Mouse (Mus musculus): ENCODE measurements around the gene Usp48. TPM values are rescaled to one million over a fixed set of nuclear protein-coding genes. Genes with fewer than 3 reads are reported as not detected.

The Usp48 gene
- total RNA-seq, 2 experiments from 2014 or later, result 76.5 to 113 TPM

DNA sequence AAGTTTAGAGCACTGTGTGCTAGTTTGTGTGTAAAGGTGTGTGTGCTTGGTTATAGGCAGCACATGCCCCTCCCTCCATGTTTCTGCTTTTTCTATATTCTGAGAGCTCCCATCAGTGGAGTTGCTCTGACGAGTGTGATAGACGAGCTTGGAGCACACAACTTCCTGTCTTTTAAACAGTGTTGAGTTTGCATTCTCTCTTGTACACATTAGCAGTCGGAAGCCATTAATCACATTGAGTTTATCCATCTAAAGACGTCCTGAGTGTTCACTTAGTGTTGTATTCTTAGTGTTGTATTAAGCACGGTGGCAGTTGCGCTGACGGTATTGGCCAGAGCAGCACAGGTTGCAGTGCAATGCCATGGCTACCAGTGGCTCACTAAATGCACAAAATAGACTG, 15.7 kb downstream of the Usp48 start:
- DNase-seq, result no peak

DNA sequence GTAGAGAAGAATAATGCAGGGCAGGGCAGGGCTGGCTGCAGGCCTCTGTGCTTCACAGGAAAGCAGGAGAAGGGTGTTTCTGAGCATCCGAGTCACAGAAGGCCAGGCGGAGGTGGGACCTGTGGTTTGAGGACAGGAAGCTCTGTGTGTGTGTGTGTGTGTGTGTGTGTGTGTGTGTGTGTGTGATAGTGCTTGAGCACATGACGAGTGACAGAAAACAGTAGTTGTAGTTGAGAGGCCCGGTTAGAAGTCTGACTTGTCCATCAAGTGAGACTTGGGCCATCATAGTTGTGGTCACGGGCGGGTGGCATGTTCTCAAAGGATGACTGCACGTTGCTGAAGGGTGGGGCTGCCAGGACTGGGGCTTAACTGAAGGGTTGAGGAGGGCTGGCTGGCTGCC, 16.1 kb downstream of the Usp48 start:
- no peak for DNase-seq

DNA sequence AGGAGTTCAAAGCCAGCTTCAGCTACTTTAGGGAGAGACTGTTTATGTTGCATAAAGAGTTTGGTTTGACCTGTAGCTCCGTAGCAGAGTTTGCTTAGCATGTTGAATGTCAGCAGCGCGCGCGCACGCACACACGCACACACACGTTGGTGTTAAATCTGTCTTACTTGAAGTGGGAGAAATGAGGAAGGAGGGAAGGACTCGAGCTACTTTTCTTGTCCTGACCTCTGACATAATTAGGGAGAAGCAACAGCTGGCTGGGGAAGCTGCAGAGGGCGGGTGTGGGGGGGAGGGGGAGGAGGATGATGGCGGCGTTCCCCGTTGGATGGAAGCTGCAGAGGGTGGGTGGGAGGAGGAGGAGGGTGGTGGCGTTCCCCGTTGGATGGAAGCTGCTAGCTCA, 16.7 kb downstream of the Usp48 start:
- DNase-seq, result no peak

- DNase-seq, result no peak
These were observed 29.3 kb downstream of the Usp48 start for GRCm38 (mm10) chr4:137622847-137623246.

DNA sequence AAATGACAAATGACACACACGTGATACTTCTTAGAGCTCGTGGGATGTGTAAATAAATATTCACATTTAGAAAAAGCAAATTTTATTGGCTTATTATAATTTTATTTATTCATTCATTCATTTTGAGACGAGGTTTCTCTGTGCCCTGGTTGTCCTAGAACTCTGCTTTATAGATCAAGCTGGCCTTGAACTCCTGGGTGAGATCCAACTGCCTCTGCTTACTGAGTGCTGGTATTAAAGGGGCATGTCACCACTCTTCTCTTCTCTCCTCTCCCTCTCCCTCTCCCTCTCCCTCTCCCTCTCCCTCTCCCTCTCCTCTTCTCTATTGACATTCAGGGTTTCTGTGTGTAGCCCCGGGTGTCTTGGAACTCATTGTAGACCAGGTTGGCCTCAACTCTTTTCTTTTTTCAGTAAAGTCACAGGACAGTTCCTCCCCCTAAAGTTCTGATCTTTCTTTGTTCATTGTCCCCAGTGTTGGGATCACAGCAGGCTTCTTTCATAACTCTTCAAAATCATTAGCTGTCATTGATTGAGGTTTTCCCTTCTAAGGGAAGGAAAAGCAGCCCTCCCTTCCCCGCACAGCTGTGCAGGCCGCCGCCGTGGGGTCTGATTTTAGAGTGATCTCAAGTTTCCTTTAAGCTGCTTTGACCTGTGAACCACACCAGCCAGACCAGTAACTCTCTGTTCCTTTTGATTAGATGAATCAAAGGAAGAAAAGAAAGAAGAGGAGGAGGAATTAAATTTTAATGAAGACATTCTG, 34.1 kb downstream of the Usp48 start:
- DNase-seq, result peak; percentile 53

- no peak for DNase-seq
These were observed 34.8 kb downstream of the Usp48 start for GRCm38 (mm10) chr4:137628400-137628799.

GRCm38 (mm10) chr4:137629354-137629753, 35.8 kb downstream of the Usp48 start:
- DNase-seq, result peak; percentile 75

GRCm38 (mm10) chr4:137630153-137630552, 36.6 kb downstream of the Usp48 start:
- DNase-seq, result no peak

DNA sequence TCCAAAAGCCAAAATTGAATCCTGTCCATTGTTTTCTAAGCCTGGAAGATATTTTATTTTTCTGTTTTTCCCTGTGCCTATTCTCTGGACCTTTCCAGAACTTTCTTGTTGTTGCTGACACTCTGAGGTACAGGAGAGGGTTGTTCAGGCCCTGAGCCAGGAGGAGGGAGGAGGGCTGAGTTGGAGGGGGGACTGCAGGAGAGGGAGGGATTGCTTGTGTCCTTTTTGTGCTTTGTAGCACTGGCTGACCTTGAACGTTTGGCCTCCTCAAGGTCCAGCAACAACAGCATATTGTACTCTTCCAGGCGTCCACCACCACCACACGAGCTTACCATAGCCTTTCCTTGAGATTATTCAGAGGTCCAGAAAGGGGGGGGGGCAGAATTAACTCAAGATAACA, 38.0 kb downstream of the Usp48 start:
- DNase-seq, result peak; percentile 73

DNA sequence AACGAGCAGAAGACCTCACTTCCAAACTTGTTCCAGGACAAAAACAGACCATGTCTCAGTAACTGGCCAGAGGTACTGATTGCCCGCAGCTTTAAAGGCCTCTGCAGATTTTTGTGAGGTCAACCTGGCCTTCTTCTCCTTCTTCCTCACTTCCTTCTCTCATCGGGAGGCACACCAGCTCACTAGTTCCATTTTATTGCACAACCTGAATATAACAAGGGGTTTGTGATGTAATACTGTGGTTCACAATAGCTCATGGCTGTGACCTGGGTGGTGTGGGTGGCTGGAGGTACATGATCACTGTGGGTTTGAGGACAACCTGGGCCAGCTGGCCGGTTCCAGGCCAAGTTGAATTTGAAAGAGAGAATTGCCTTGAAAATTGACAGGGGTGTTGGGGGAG, 39.8 kb downstream of the Usp48 start:
- DNase-seq, result no peak

DNA sequence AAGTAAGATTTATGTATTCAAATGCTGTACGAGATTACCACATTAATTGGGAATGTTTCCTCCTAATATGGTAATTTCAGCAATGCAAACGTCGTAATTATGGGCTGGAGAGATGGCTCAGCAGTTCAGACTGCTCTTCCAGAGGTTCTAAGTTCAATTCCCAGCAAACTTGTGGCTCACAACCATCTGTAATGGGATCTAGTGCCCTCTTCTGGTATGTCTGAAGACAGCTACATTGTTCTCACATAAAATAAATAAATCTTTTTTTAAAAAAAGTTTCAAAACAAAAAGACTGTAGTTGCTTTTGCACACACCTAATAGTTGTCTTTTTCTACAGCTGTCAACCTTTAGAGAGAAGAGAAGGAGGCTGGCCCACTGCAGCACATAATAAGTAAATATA, 43.0 kb downstream of the Usp48 start:
- DNase-seq, result no peak

DNA sequence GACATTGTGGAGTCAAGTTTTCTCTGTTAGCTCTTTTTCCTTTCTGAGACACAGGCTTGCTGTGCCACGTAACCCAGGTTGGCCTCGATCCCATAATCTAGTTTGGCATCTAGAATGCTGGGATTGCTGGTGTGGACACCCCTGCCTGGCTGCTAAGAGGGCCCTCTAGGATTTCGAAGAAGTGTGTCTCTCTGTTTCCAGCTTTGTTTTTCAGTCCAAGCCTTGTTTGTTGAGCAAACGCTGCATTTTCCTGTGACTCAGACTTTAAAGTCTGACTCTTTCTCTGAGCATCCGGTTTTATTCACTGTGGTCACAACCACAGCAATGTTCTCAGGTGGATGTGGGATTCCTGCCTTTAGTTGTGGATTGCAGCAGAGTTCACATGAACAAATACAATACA, 48.0 kb downstream of the Usp48 start:
- DNase-seq, result peak; percentile 58

- no peak for DNase-seq
These were observed 48.5 kb downstream of the Usp48 start for GRCm38 (mm10) chr4:137642101-137642500.

DNA sequence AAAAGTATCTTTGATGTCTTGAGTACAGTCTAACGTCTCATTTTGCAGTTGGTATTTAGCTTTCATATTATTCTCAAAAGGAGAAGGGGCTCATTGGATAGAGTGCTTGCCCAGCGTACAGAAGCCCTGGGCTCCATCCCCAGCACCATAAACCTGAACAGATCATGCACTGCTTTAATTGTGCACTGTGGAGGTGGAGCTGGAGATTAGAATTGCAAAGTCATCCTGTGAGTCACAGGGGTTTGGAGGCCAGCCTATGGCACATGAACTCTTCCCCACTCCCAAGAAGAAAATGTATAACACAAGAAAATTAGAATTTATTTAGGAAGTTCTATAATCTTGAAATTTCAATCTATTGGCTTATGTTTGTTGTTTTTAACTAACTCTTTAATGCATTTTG, 49.9 kb downstream of the Usp48 start:
- DNase-seq, result no peak

DNA sequence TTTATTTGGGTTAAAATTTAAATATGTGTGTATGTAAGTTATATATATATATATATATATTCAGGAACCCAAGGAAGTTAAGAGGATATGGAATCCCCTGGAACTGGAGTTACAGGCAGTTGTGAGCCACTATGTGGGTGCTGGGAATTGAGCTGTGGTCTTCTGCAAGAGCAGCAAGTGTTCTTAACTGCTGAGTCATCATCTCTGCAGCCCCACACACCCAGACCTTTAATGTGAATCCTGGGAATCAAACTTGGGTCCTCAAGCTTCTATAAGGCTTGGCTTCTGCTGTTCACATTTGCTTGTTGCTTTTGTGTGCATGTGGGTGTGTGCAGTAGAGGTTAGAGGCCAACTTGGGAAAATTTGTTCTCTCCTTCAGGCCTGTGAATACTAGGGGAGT, 52.7 kb downstream of the Usp48 start:
- no peak for DNase-seq

GRCm38 (mm10) chr4:137647648-137648047, 54.1 kb downstream of the Usp48 start:
- DNase-seq, result no peak

DNA sequence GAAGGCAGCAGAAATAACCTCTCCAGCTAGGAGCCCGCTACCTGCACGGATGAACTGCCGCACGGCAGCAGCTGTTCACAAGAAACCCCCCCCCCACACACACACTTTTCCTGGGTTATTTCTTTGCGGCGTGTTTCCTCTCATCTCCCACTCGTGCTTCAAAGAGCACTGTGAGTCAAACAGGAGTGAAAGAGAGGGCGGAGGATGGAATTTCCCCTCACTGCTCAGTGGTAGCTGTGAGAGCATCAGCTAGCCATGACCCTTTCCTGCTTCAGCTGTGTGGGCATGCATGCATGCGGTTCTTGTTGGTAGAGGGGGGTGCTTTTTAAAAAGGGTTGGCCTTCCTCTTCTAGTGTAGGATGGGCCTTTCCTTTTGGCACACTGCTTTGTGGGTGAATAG, 54.7 kb downstream of the Usp48 start:
- no peak for DNase-seq

- no peak for DNase-seq
These were observed 57.4 kb downstream of the Usp48 start for GRCm38 (mm10) chr4:137650912-137651311.

DNA sequence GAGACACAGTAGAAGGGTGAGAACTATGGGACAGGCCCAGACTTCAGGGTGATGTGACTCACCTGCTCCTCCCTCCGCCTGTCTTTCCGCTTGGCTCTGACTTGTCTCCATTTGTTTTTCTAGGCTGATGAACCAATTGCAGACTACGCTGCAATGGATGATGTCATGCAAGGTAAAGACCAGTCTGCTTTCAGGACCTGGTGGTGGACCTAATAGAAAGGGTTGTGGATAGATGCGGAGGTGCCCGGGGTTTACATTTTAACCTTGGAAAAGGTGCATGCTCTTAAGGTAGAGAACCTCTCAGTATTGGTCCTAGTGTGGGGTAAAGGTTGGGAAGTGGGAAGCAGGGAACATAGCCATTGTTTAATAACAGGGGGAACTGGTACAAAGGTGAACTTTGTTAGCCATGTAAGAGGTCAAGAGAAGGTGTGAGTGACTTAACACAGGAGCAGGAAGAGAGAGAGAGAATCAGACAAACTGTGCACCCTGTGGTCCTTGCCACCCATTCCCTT, 59.3 kb downstream of the Usp48 start:
- no peak for DNase-seq

DNA sequence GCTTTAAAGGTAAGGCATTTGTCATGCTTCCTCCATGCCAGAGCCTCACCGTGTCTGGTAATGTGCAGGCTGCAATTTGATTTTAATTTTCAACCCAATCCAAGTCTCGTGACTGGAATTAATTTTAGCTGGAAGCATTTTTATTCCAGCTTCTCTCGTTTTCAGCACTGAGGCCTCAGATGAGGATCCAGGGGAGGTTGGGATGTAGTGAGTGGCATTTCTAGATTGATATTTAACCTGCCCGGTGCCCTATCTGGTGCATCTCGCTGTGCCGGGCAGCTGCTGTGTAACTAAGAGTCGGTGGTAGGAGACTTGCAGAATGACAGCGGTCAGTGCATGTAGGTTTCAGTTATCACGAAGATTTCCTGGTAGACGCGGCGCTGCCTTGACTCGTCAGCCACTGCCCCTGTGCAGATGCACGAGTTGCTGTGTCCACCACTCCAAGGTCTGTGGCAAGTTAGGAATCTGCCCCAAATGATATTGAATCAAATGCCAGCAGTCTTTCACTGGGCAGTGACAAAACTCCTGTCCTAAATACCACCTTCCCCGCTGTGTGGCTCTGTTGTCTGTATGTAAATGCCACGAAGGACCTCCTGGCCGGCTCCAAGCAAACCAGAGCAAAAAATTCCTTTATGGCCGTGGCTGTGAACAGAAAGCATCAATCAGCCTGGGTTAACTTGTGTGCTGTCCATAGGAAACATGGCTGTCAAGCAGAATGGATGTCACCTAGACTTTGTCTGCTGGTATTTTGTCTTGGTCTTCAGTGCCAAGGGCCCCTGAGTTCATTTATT, 61.9 kb downstream of the Usp48 start:
- DNase-seq, result no peak

DNA sequence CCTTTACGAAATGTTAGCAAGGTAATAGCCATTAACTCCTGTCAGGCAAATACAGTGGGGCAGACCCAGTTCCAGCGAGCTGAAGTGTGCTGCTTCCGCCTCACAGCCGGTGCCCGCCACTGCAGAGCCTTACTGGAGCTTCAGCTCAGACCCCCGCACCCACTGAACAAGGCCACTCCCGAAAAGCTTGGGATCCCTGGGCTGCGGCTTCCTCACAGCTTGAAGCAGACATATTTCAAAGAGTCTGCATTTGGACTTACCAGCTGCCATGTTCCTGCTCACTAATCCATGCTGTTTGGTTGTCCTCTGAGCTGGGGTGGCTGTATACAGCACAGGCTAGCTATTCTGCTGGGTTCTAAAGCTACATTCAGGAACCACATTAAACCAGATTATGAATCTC, 64.1 kb downstream of the Usp48 start:
- no peak for DNase-seq

DNA sequence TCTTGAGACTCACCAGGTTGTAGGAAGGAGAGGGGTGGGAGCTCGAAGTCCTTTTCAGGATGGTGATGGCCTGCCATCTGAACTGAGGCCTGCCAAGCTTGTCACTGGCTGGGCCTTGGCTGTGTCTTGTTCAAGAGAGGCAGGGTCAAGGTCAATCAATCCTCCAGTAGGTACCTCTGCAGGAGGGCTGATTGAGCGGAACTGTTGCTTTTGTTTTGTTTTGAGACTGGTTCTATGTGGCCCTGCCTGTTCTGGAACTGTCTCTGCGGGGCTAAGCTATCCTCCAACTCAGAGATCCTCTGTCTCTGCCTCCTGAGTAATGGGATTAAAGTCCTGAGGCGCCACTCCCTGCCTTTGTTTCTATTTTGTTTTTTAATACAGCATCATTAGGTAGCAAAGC, 66.0 kb downstream of the Usp48 start:
- no peak for DNase-seq

- peak; percentile 66 for DNase-seq
These were observed 67.0 kb downstream of the Usp48 start for GRCm38 (mm10) chr4:137660364-137661077.

Data from adrenal gland, postnatal 10 days (tissue).